Mouse (Mus musculus) hindbrain, embryonic 14.5 days (tissue): ENCODE results near the gene Nlgn3. TPM values are rescaled to one million over a fixed set of nuclear protein-coding genes. Genes with fewer than 3 reads are reported as not detected.
"Not testable (repeated sequence)": the region's sequence is repeated elsewhere in the genome, so short reads cannot be mapped to it uniquely, and the experiment has no call there.

ENCODE experiments used
- ATAC-seq: fragments of 200-750 bp; cut with Nextera tagmentation; 2 replicates; pipeline ENCODE4 v1.8.0; 2017; ENCODE audit warnings: moderate number of reproducible peaks, mild to moderate bottlenecking, moderate TSS enrichment, moderate library complexity; ENCODE audit not compliant: low FRiP score
- DNase-seq: peaks from one replicate; pipeline ENCODE4 v3.0.0-alpha.2; 2015; ENCODE audit warnings: low spot score
- H3K27ac ChIP-seq: fragments of 300-500 bp; sonication (generic); 2 replicates; pipeline ENCODE4 v1.5.1; 2014; ENCODE audit warnings: mild to moderate bottlenecking, moderate library complexity
- H3K27me3 ChIP-seq: fragments of 300-500 bp; sonication (generic); 2 replicates; pipeline ENCODE4 v1.6.1; 2014; ENCODE audit warnings: mild to moderate bottlenecking, low read length, mixed read lengths; ENCODE audit not compliant: control insufficient read depth, insufficient read depth
- H3K36me3 ChIP-seq: fragments of 300-500 bp; sonication (generic); replicated peaks from 2 replicates; pipeline ENCODE4 v1.6.1; 2014; ENCODE audit not compliant: control insufficient read depth, insufficient read depth
- H3K4me1 ChIP-seq: fragments of 300-500 bp; sonication (generic); replicated peaks from 2 replicates; pipeline ENCODE4 v1.6.1; 2014; ENCODE audit warnings: antibody characterized with exemption, low read length, mixed read lengths; ENCODE audit not compliant: control insufficient read depth, insufficient read depth
- H3K4me2 ChIP-seq: fragments of 300-500 bp; sonication (generic); replicated peaks from 2 replicates; pipeline ENCODE4 v1.6.1; 2014; ENCODE audit warnings: mild to moderate bottlenecking, moderate library complexity
- H3K4me3 ChIP-seq: fragments of 300-500 bp; sonication (generic); replicated peaks from 2 replicates; pipeline ENCODE4 v1.5.1; 2014; ENCODE audit warnings: mild to moderate bottlenecking, low read length
- H3K9ac ChIP-seq: fragments of 300-500 bp; sonication (generic); 2 replicates; pipeline ENCODE4 v1.6.1; 2014
- H3K9me3 ChIP-seq: fragments of 300-500 bp; sonication (generic); 2 replicates; pipeline ENCODE4 v1.6.1; 2016; ENCODE audit warnings: low read length; ENCODE audit not compliant: control insufficient read depth
- WGBS: fragments of 180-500 bp; shearing (Covaris S2); extraction: QIAGEN DNeasy Blood & Tissue Kit; methylation state at CpG from one replicate; pipeline ENCODE4 v1.1.7; 2014; 5-methylcytosine and 5-hydroxymethylcytosine counted together
- polyA plus RNA-seq: library from polyadenylated mRNA; unstranded; fragments of >200 nt; fragmentation: Nextera tagmentation; extraction: Ambion mirVana; gene quantifications from 2 replicates; pipeline ENCODE4 v1.2.1, GENCODE M21; 2014

The Nlgn3 gene
- polyA plus RNA-seq, 1 experiment from 2014 or later: 95.9 TPM

- Histone ChIP-seq H3K4me3 (no peak overlapping the region), H3K27me3 (peaks cover 8% of the 10 kb centered on the region; the same call in 1 of the 2 replicates), H3K36me3 (no peaks in the 10 kb centered on the region), H3K4me2 (no peak overlapping the region), H3K4me1 (no peaks in the 10 kb centered on the region), H3K9me3 (no peaks in the 10 kb centered on the region), H3K27ac (no peak overlapping the region), H3K9ac (no peak overlapping the region)
- ATAC-seq (no peak), DNase-seq (no peak)
- WGBS: 58% methylated on average over 4 of the region's 4 CpGs
Measured at GRCm38 (mm10) chrX:101346475-101346874, 47.5 kb downstream of the Nlgn3 start.

- peaks cover 8% of the 10 kb centered on the region; the same call in 1 of the 2 replicates for H3K27me3 ChIP-seq
Measured at GRCm38 (mm10) chrX:101351188-101351587, 52.2 kb downstream of the Nlgn3 start.

DNA sequence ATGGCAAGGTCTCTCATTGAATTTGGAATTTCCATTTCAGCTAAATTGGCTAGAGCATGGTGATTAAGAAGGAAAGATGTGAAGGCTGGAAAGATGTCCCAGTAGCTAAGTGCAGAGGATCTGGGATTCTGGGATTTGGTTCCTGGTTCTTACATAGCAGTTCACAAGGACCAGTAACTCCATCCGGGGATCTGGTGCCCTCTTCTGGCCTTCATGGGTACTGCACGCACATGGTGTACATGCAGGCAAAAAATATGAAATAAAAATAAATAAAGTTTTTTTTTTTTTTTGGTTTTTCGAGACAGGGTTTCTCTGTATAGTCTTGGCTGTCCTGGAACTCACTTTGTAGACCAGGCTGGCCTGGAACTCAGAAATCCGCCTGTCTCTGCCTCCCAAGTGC, 59.9 kb downstream of the Nlgn3 start:
- ATAC-seq, H3K4me1 ChIP-seq, H3K36me3 ChIP-seq, H3K4me2 ChIP-seq, DNase-seq, H3K9me3 ChIP-seq, H3K9ac ChIP-seq, H3K27ac ChIP-seq, H3K4me3 ChIP-seq, H3K27me3 ChIP-seq: not testable (repeated sequence)
- 63% methylated on average over 3 of the region's 4 CpGs for WGBS

More at GRCm38 (mm10) chrX:101351188-101351587, 52.2 kb downstream of the Nlgn3 start:
- no peak overlapping the region for H3K27ac ChIP-seq
- WGBS: 64% methylated on average over 4 of the region's 4 CpGs
- no peak overlapping the region for H3K4me2 ChIP-seq
- no peak for DNase-seq
- no peaks in the 10 kb centered on the region for H3K36me3 ChIP-seq
- no peak overlapping the region for H3K4me3 ChIP-seq
- H3K9me3 ChIP-seq: no peaks in the 10 kb centered on the region
- H3K4me1 ChIP-seq: no peaks in the 10 kb centered on the region
- ATAC-seq: no peak
- no peak overlapping the region for H3K9ac ChIP-seq

GRCm38 (mm10) chrX:101369001-101369400, 70.0 kb downstream of the Nlgn3 start:
- no peak overlapping the region for H3K9ac ChIP-seq
- no peak overlapping the region for H3K4me2 ChIP-seq
- H3K27me3 ChIP-seq: no peaks in the 10 kb centered on the region; the same call in 1 of the 2 replicates
- H3K4me1 ChIP-seq: no peaks in the 10 kb centered on the region
- 69% methylated on average over 7 of the region's 7 CpGs for WGBS
- no peak overlapping the region for H3K4me3 ChIP-seq
- no peak overlapping the region for H3K27ac ChIP-seq
- H3K9me3 ChIP-seq: no peaks in the 10 kb centered on the region
- no peaks in the 10 kb centered on the region for H3K36me3 ChIP-seq
- ATAC-seq (no peak), DNase-seq (no peak)

DNA sequence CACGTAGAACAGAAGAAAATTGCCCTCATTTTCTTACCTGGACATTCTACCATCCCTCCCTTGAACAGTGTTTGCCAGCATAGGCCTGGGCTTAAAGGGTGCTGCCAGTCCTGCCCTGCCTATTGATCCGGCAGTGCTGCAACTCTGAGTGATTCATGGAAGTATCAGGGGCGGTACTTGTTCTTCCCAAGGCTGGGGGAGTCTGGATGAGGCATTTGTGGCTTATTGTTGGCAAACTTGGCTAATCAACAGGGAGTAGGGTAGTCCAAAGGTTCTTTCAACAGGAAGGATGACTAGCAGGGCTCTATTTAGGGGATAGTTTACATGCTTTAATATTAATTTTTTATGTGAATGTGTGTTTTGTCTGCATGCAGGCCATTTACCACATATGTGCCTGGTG, 71.6 kb downstream of the Nlgn3 start:
- H3K36me3 ChIP-seq: no peaks in the 10 kb centered on the region
- H3K27me3 ChIP-seq: no peaks in the 10 kb centered on the region; the same call in 1 of the 2 replicates
- H3K9me3 ChIP-seq: no peaks in the 10 kb centered on the region
- WGBS: 72% methylated on average over 3 of the region's 3 CpGs
- H3K27ac ChIP-seq: no peak overlapping the region
- H3K4me3 ChIP-seq: no peak overlapping the region
- no peaks in the 10 kb centered on the region for H3K4me1 ChIP-seq
- H3K4me2 ChIP-seq: no peak overlapping the region
- ATAC-seq (no peak), DNase-seq (no peak)
- H3K9ac ChIP-seq: no peak overlapping the region

DNA sequence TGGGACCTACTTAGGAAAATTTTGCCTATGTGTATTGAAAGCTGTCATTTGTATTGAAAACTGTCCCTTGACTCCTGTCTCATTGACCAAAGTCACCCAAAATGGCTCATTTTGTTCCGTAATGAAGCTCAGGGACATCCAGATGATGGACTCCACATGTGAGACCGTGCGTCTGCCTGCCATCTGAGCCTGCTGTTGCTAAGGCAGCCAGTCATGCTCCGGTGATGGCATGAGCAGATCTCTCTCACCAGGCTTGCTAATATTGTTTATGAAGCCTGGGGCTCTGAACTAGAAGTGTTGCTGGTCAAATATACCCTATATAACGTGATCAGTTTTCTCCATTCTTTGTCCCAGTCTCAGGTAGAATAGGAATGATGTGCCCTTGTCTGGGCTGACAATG, 74.0 kb downstream of the Nlgn3 start:
- Histone ChIP-seq H3K9ac (no peak overlapping the region), H3K27me3 (no peaks in the 10 kb centered on the region; the same call in 1 of the 2 replicates), H3K4me3 (no peak overlapping the region), H3K36me3 (no peaks in the 10 kb centered on the region), H3K27ac (no peak overlapping the region), H3K4me2 (no peak overlapping the region), H3K4me1 (no peaks in the 10 kb centered on the region), H3K9me3 (no peaks in the 10 kb centered on the region)
- DNase-seq (no peak), ATAC-seq (no peak)
- 41% methylated on average over 5 of the region's 5 CpGs for WGBS

Other genes starting within 250 kb of the Nlgn3 start
- gene Tex11, start 239.5 kb upstream of the Nlgn3 start, polyA plus RNA-seq: 0.17 TPM in 1 of 2 replicates, not detected in the other
- gene Slc7a3, start 213.1 kb upstream of the Nlgn3 start, polyA plus RNA-seq: 3.8 and 6.7 TPM in 2 replicates
- gene Snx12, start 76.6 kb upstream of the Nlgn3 start, polyA plus RNA-seq: 41.4 and 42.3 TPM in 2 replicates
- gene Foxo4, start 44.6 kb upstream of the Nlgn3 start, polyA plus RNA-seq: 0.81 and 0.99 TPM in 2 replicates
- not detected in 2 replicates for gene Gm614, start 35.2 kb upstream of the Nlgn3 start, polyA plus RNA-seq
- gene Il2rg, start 30.9 kb upstream of the Nlgn3 start, polyA plus RNA-seq: 4.9 and 7.6 TPM in 2 replicates
- not detected in 2 replicates for gene Gm20489, start 30.1 kb upstream of the Nlgn3 start, polyA plus RNA-seq
- 28.0 and 33.9 TPM in 2 replicates for gene Med12, start 25.1 kb upstream of the Nlgn3 start, polyA plus RNA-seq
- gene Gjb1, start 77.2 kb downstream of the Nlgn3 start, polyA plus RNA-seq: 0.96 and 1.3 TPM in 2 replicates
- 66.6 and 72.7 TPM in 2 replicates for gene Zmym3, start 121.7 kb downstream of the Nlgn3 start, polyA plus RNA-seq
- gene Nono, start 130.2 kb downstream of the Nlgn3 start, polyA plus RNA-seq: 256 and 283 TPM in 2 replicates
- 0.69 and 0.90 TPM in 2 replicates for gene Itgb1bp2, start 149.9 kb downstream of the Nlgn3 start, polyA plus RNA-seq
- 18.3 and 18.5 TPM in 2 replicates for gene Taf1, start 233.6 kb downstream of the Nlgn3 start, polyA plus RNA-seq